Mouse (Mus musculus): Measurements from ENCODE around the gene B3galt2.
A peak's percentile ranks its signal among the peaks of the same experiment; 100 is the strongest.

GRCm38 (mm10) chr1:143702741-143703262, 62.3 kb downstream of the B3galt2 start, which contains the start of gene Cdc73:
- peak; percentile 50; the same call in 1 of the 2 replicates for TF ChIP-seq POLR2A (IDR thresholded peaks at IDR 0.05; ENCODE audit: borderline replicate concordance, insufficient read depth, low read length)
- TF ChIP-seq CTCF (IDR thresholded peaks at IDR 0.05; ENCODE audit: borderline replicate concordance, insufficient read depth, low read depth, low read length): peak; percentile 42; the same call in 1 of the 2 replicates
